Mouse (Mus musculus) MEL (cell line): Measurements from ENCODE around the gene Prpf8. TPM values are rescaled to one million over a fixed set of nuclear protein-coding genes. Genes with fewer than 3 reads are reported as not detected.
A peak's percentile ranks its signal among the peaks of the same experiment; 100 is the strongest.

Source experiments
- DNase-seq: peaks from one replicate; pipeline ENCODE4 v3.0.0; 2011; ENCODE audit warnings: low read depth, low spot score
- H3K27ac ChIP-seq: 2 replicates; pipeline ENCODE4 v1.5.1; 2012; ENCODE audit warnings: low read depth, mild to moderate bottlenecking, control low read depth, low read length, moderate library complexity; ENCODE audit not compliant: control insufficient read depth
- H3K27me3 ChIP-seq, 2 experiments: fragments of 150-350 bp in 1 of 2; sonication (generic) in 1 of 2; 2 replicates each; pipeline ENCODE4 v1.6.1; 2012; ENCODE audit warnings: low read length in 2 of 2, mild to moderate bottlenecking in 2 of 2, improper control_type of control experiment in 1 of 2, moderate library complexity in 1 of 2; ENCODE audit not compliant: insufficient read depth in 2 of 2, control insufficient read depth in 1 of 2
- H3K36me3 ChIP-seq, 2 experiments: 2 replicates each; pipeline ENCODE4 v1.6.1; 2012 to 2014; ENCODE audit warnings: low read length in 2 of 2, improper control_type of control experiment in 1 of 2, inconsistent platforms in 1 of 2, mild to moderate bottlenecking in 1 of 2; ENCODE audit not compliant: insufficient read depth in 2 of 2, control insufficient read depth in 1 of 2
- H3K4me1 ChIP-seq, 2 experiments: fragments of 150-350 bp in 1 of 2; sonication (generic) in 1 of 2; 2 replicates each; pipeline ENCODE4 v1.6.1; 2012; ENCODE audit warnings: low read length in 2 of 2, improper control_type of control experiment in 1 of 2, mild to moderate bottlenecking in 1 of 2; ENCODE audit not compliant: insufficient read depth in 2 of 2, control insufficient read depth in 1 of 2
- H3K4me3 ChIP-seq, 2 experiments: fragments of 150-350 bp in 1 of 2; sonication (generic) in 1 of 2; 2 replicates each; pipeline ENCODE4 v1.5.1; 2012; ENCODE audit warnings: low read depth in 2 of 2, low read length in 2 of 2, mild to moderate bottlenecking in 2 of 2, moderate library complexity in 2 of 2, control low read depth in 1 of 2, improper control_type of control experiment in 1 of 2; ENCODE audit not compliant: control insufficient read depth in 1 of 2, insufficient read depth in 1 of 2
- H3K79me2 ChIP-seq: 2 replicates; pipeline ENCODE4 v1.6.1; 2012; ENCODE audit warnings: mild to moderate bottlenecking, low read length, moderate library complexity; ENCODE audit not compliant: control insufficient read depth, poor library complexity, insufficient read depth
- H3K9ac ChIP-seq: 2 replicates; pipeline ENCODE4 v1.6.1; 2012; ENCODE audit warnings: low read depth, mild to moderate bottlenecking, control low read depth, low read length, moderate library complexity; ENCODE audit not compliant: control insufficient read depth, poor library complexity, severe bottlenecking
- H3K9me3 ChIP-seq: fragments of 150-350 bp; sonication (generic); replicated peaks from 2 replicates; pipeline ENCODE4 v1.6.1; 2012; ENCODE audit warnings: mild to moderate bottlenecking, low read length, improper control_type of control experiment, moderate library complexity; ENCODE audit not compliant: insufficient read depth
- BHLHE40 ChIP-seq: IDR thresholded peaks from 2 replicates; pipeline ENCODE4 v1.6.1; 2012; ENCODE audit warnings: low read depth, mild to moderate bottlenecking, inconsistent platforms, low read length, improper control_type of control experiment, borderline replicate concordance
- CHD1 ChIP-seq: IDR thresholded peaks from 2 replicates; pipeline ENCODE4 v1.6.1; 2012; ENCODE audit warnings: low read depth, mild to moderate bottlenecking, inconsistent platforms, low read length, improper control_type of control experiment
- CHD2 ChIP-seq: IDR thresholded peaks from 2 replicates; pipeline ENCODE4 v1.6.1; 2011; ENCODE audit warnings: low read length, improper control_type of control experiment
- E2F4 ChIP-seq: IDR thresholded peaks from 2 replicates; pipeline ENCODE4 v1.6.1; 2011; ENCODE audit warnings: low read depth, low read length, improper control_type of control experiment, borderline replicate concordance
- ELF1 ChIP-seq: IDR thresholded peaks from 2 replicates; pipeline ENCODE4 v1.6.1; 2014; ENCODE audit warnings: low read depth, mild to moderate bottlenecking, inconsistent platforms, low read length, improper control_type of control experiment, moderate library complexity
- ETS1 ChIP-seq: IDR thresholded peaks from 2 replicates; pipeline ENCODE4 v1.6.1; 2012; ENCODE audit warnings: low read depth, mild to moderate bottlenecking, inconsistent platforms, low read length, improper control_type of control experiment, moderate library complexity
- GABPA ChIP-seq: IDR thresholded peaks from 2 replicates; pipeline ENCODE4 v1.6.1; 2012; ENCODE audit warnings: low read depth, mild to moderate bottlenecking, inconsistent platforms, low read length, improper control_type of control experiment, moderate library complexity
- GATA1 ChIP-seq: IDR thresholded peaks from 2 replicates; pipeline ENCODE4 v1.6.1; 2011; ENCODE audit warnings: low read depth, low read length, improper control_type of control experiment
- KAT2A ChIP-seq: conservative IDR thresholded peaks from 2 replicates; pipeline ENCODE4 v1.6.1; 2012; ENCODE audit warnings: low read depth, low read length, improper control_type of control experiment, inconsistent platforms
- MAFK ChIP-seq: IDR thresholded peaks from 2 replicates; pipeline ENCODE4 v1.6.1; 2011; ENCODE audit warnings: low read depth, mild to moderate bottlenecking, low read length, improper control_type of control experiment, borderline replicate concordance
- MAX ChIP-seq: IDR thresholded peaks from 2 replicates; pipeline ENCODE4 v1.6.1; 2011; ENCODE audit warnings: low read length, improper control_type of control experiment
- MEF2A ChIP-seq: IDR thresholded peaks from 2 replicates; pipeline ENCODE4 v1.6.1; 2014; ENCODE audit warnings: low read depth, mild to moderate bottlenecking, inconsistent platforms, low read length, improper control_type of control experiment; ENCODE audit not compliant: poor library complexity, insufficient replicate concordance, severe bottlenecking; ENCODE audit errors: extremely low read depth
- MXI1 ChIP-seq: IDR thresholded peaks from 2 replicates; pipeline ENCODE4 v1.6.1; 2011; ENCODE audit warnings: mild to moderate bottlenecking, low read depth, low read length, improper control_type of control experiment
- MYC ChIP-seq: IDR thresholded peaks from 2 replicates; pipeline ENCODE4 v1.6.1; 2011; ENCODE audit warnings: low read depth, mild to moderate bottlenecking, low read length, improper control_type of control experiment, moderate library complexity
- NELFE ChIP-seq: IDR thresholded peaks from 2 replicates; pipeline ENCODE4 v1.6.1; 2011; ENCODE audit warnings: low read depth, low read length, improper control_type of control experiment
- NRF1 ChIP-seq: IDR thresholded peaks from 2 replicates; pipeline ENCODE4 v1.6.1; 2014; ENCODE audit warnings: low read depth, mild to moderate bottlenecking, inconsistent platforms, low read length, improper control_type of control experiment, moderate library complexity; ENCODE audit not compliant: poor library complexity, insufficient read depth, severe bottlenecking
- POLR2A ChIP-seq, 2 experiments: IDR thresholded peaks; 2 replicates each; pipeline ENCODE4 v1.6.1; 2011 to 2012; ENCODE audit warnings: low read length in 2 of 2, mild to moderate bottlenecking in 2 of 2, control low read depth in 1 of 2, improper control_type of control experiment in 1 of 2, low read depth in 1 of 2, moderate library complexity in 1 of 2; ENCODE audit not compliant: control insufficient read depth in 1 of 2, insufficient read depth in 1 of 2, poor library complexity in 1 of 2
- POLR2AphosphoS2 ChIP-seq: IDR thresholded peaks from 2 replicates; pipeline ENCODE4 v1.6.1; 2011; ENCODE audit warnings: low read length, improper control_type of control experiment
- POLR2AphosphoS5 ChIP-seq: IDR thresholded peaks from 2 replicates; pipeline ENCODE4 v1.6.1; 2012; ENCODE audit warnings: low read depth, borderline replicate concordance, mild to moderate bottlenecking, inconsistent platforms, low read length, moderate library complexity, mixed read lengths
- RCOR1 ChIP-seq: IDR thresholded peaks from 2 replicates; pipeline ENCODE4 v1.6.1; 2012; ENCODE audit warnings: low read depth, mild to moderate bottlenecking, inconsistent platforms, low read length, improper control_type of control experiment
- TCF12 ChIP-seq: IDR thresholded peaks from 2 replicates; pipeline ENCODE4 v1.6.1; 2014; ENCODE audit warnings: low read depth, mild to moderate bottlenecking, inconsistent platforms, low read length, improper control_type of control experiment, moderate library complexity
- USF1 ChIP-seq: IDR thresholded peaks from 2 replicates; pipeline ENCODE4 v1.6.1; 2014; ENCODE audit warnings: low read depth, mild to moderate bottlenecking, inconsistent platforms, low read length, improper control_type of control experiment, moderate library complexity
- polyA plus RNA-seq, 2 experiments: library from polyadenylated mRNA; stranded (reverse) in 1 of 2; unstranded in 1 of 2; fragments of >175 nt in 1 of 2; fragments of >200 nt in 1 of 2; gene quantifications; 2 replicates each; pipeline versions ENCODE4 v1.2.1 to v1.2.4; 2012; ENCODE audit warnings: low replicate concordance in 2 of 2, low read depth in 1 of 2; ENCODE audit not compliant: insufficient read length in 2 of 2, insufficient read depth in 1 of 2, missing spikeins in 1 of 2
- total RNA-seq: library from RNA; depleted of rRNA; stranded (reverse); fragments of 300-350 nt; gene quantifications from 2 replicates; pipeline ENCODE4 v1.2.3, GENCODE M21; 2012

The Prpf8 gene
- total and polyA plus RNA-seq, 3 experiments, result 214 to 644 (median 276) TPM

- peak; percentile 60 for DNase-seq
- H3K4me1 ChIP-seq, result peaks cover 14 to 47% of the 10 kb centered on the region in 2 experiments
- H3K4me3 ChIP-seq, result peak overlapping the region; percentile 34 to 51
These were observed 27.4 kb upstream of the Prpf8 start for GRCm38 (mm10) chr11:75459141-75459711.

GRCm38 (mm10) chr11:75459751-75460102, 26.9 kb upstream of the Prpf8 start:
- no peaks in the 10 kb centered on the region for H3K9me3 ChIP-seq
- peaks cover 8% of the 10 kb centered on the region; the same call in 1 of the 2 replicates for H3K79me2 ChIP-seq
- peaks cover 0 to 38% of the 10 kb centered on the region in 2 experiments; a peak in 2 of 4 replicates for H3K36me3 ChIP-seq
- peak overlapping the region; percentile 34 to 51 for H3K4me3 ChIP-seq
- DNase-seq, result no peak
- peak overlapping the region; percentile 74 for H3K9ac ChIP-seq
- H3K27ac ChIP-seq, result peak overlapping the region; percentile 99
- no peak for TF ChIP-seq BHLHE40
- no peak for TF ChIP-seq POLR2AphosphoS5
- TF ChIP-seq USF1, result peak; percentile 15; the same call in 1 of the 2 replicates
- no peak for TF ChIP-seq MEF2A
- peak; percentile 95; the same call in 1 of the 2 replicates for TF ChIP-seq CHD1
- no peaks in the 10 kb centered on the region for H3K27me3 ChIP-seq
- H3K4me1 ChIP-seq, result peaks cover 14 to 46% of the 10 kb centered on the region in 2 experiments

More at GRCm38 (mm10) chr11:75459141-75459711, 27.4 kb upstream of the Prpf8 start:
- peaks cover 0 to 38% of the 10 kb centered on the region in 2 experiments; a peak in 2 of 4 replicates for H3K36me3 ChIP-seq
- no peaks in the 10 kb centered on the region for H3K27me3 ChIP-seq
- H3K9me3 ChIP-seq, result no peaks in the 10 kb centered on the region
- TF ChIP-seq GATA1 (no peak), ETS1 (no peak), POLR2A (IDR thresholded peaks at IDR 0.05; ENCODE audit: control insufficient read depth in 1 of 2, insufficient read depth in 1 of 2, low read depth in 1 of 2, low read length in 2 of 2, poor library complexity in 1 of 2) (0 out of 4 replicates have a peak, but pooled peaks of 1 of the 2 experiments have one; percentile 33)
- TF ChIP-seq, all 39 proteins: peak for 1
- Histone ChIP-seq H3K27ac (peak overlapping the region; percentile 99), H3K9ac (peak overlapping the region; percentile 74), H3K79me2 (peaks cover 8% of the 10 kb centered on the region; the same call in 1 of the 2 replicates)

- Histone ChIP-seq H3K4me1 (peaks cover 10 to 40% of the 10 kb centered on the region in 2 experiments), H3K79me2 (peaks cover 8% of the 10 kb centered on the region; the same call in 1 of the 2 replicates), H3K9ac (peak overlapping the region; percentile 86), H3K27ac (peak overlapping the region; percentile 99), H3K36me3 (peaks cover 0 to 32% of the 10 kb centered on the region in 2 experiments; a peak in 2 of 4 replicates), H3K27me3 (no peaks in the 10 kb centered on the region), H3K4me3 (peak overlapping the region; percentile 49 to 64), H3K9me3 (no peaks in the 10 kb centered on the region)
- DNase-seq, result peak; percentile 100
- TF ChIP-seq GABPA (peak; percentile 91), RCOR1 (peak; percentile 7; the same call in 1 of the 2 replicates), POLR2A (IDR thresholded peaks at IDR 0.05; ENCODE audit: control insufficient read depth in 1 of 2, insufficient read depth in 1 of 2, low read depth in 1 of 2, low read length in 2 of 2, poor library complexity in 1 of 2) (peak in 1 of 2 experiments; percentile 81; a peak in 2 of 4 replicates), MXI1 (peak; percentile 55; the same call in 1 of the 2 replicates), POLR2AphosphoS2 (peak; percentile 86), NELFE (peak; percentile 83), TCF12 (0 out of 2 replicates have a peak, but pooled peaks have one; percentile 39), MAFK (peak; percentile 91), E2F4 (no peak), NRF1 (no peak), MAX (peak; percentile 49), CHD2 (peak; percentile 91), ELF1 (peak; percentile 77), KAT2A (no peak; the same call in 1 of the 2 replicates), MYC (peak; percentile 61)
These were observed 26.3 kb upstream of the Prpf8 start for GRCm38 (mm10) chr11:75460103-75460843.
